Mouse (Mus musculus): ENCODE data around the gene Olfr1307. TPM values are rescaled to one million over a fixed set of nuclear protein-coding genes. Genes with fewer than 3 reads are reported as not detected.

Olfr1307 gene
- not detected in 2 replicates for polyA plus RNA-seq (2015; fragmentation: Nextera tagmentation; extraction: Ambion mirVana)

DNA sequence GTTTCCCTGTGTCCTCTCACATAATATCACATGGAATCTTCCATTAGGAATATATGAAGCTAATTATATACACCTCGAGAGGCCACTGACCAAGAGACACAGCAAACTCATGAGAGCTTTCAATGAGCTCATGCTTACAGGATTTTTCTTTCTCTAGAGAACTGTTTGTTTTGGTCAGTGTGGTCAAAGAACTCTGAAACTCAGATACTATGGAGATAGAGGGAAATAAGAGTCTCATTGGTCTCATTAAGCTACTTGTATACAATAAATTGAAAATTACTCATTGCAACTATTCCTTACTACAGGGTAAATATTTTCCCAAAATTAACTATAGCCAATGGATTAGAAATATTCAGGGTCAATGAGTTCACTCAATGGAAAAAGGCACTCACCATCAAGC is at the start of gene Olfr1307:
TSS of gene Olfr1307 (minus strand) at position 101 of the 400 bp plus-strand sequence.
- Histone ChIP-seq H3K9ac (ENCODE audit: low read depth, low read length) (no peak within 1 kb of the TSS), H3K27ac (ENCODE audit: low read length) (no peak within 1 kb of the TSS), H3K9me3 (replicated peaks; ENCODE audit: control insufficient read depth, low read length, poor library complexity, severe bottlenecking) (no peaks in the 10 kb centered on the region), H3K36me3 (ENCODE audit: control insufficient read depth, insufficient read depth, low read length) (no peaks in the 10 kb centered on the region), H3K27me3 (ENCODE audit: control insufficient read depth, insufficient read depth, low read depth, low read length) (no peaks in the 10 kb centered on the region), H3K4me2 (ENCODE audit: low read length) (no peak within 1 kb of the TSS), H3K4me3 (ENCODE audit: low read depth, low read length) (no peak within 1 kb of the TSS), H3K4me1 (ENCODE audit: control insufficient read depth, insufficient read depth, low read length) (no peaks in the 10 kb centered on the region)
- no peak for ATAC-seq
- WGBS, result 70% methylated on average over 1 of the region's 1 CpGs

DNA sequence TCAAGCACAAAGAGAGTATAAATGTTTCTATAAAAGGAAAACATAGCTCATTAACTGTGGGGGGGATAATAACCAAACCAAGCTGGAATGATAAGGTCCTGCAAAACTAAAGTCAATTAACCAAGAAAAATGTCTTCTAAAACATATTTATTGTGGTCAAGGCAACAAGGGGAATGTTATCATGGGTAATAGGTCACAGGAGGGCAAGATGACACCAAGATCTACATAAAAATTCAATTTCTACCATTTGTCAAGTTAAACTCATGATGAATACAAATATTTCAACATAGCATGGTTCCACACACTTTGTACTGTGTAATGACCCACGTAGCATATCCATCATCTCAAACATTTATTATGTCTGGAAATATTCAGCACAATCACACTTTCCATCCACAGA is 40.9 kb upstream of the Olfr1307 start, which contains the start of gene Olfr1309:
TSS of gene Olfr1309 (minus strand) at position 101 of the 400 bp plus-strand sequence.
- Histone ChIP-seq H3K9me3 (replicated peaks; ENCODE audit: control insufficient read depth, low read length, poor library complexity, severe bottlenecking) (no peaks in the 10 kb centered on the region), H3K4me3 (ENCODE audit: low read depth, low read length) (no peak within 1 kb of the TSS), H3K4me2 (ENCODE audit: low read length) (no peak within 1 kb of the TSS), H3K27ac (ENCODE audit: low read length) (no peak within 1 kb of the TSS), H3K36me3 (ENCODE audit: control insufficient read depth, insufficient read depth, low read length) (no peaks in the 10 kb centered on the region), H3K27me3 (ENCODE audit: control insufficient read depth, insufficient read depth, low read depth, low read length) (no peaks in the 10 kb centered on the region), H3K9ac (ENCODE audit: low read depth, low read length) (no peak within 1 kb of the TSS), H3K4me1 (ENCODE audit: control insufficient read depth, insufficient read depth, low read length) (no peaks in the 10 kb centered on the region)
- WGBS, result 69% methylated on average over 1 of the region's 1 CpGs
- ATAC-seq, result no peak

DNA sequence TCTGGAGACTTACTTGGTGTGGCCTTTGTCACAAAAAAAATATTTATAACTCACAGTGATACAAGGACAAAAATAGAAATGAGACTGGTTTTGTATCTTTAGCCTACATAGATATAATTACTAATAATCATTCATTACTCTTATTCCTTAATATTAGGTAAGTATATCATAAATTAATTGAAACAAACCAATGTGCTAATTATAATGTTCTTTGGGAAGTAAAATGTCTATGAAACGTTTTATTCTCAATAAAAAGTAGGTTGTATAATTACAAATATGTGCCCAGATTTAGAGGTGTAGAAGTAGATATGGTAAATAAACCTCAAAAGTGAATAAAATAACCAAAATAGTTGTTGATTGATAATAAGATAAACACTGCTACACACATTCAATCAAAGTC is 15.6 kb upstream of the Olfr1307 start, which contains the start of gene Olfr1308:
TSS of gene Olfr1308 (minus strand) at position 101 of the 400 bp plus-strand sequence.
- Histone ChIP-seq H3K4me2 (ENCODE audit: low read length) (no peak within 1 kb of the TSS), H3K4me3 (ENCODE audit: low read depth, low read length) (no peak within 1 kb of the TSS), H3K36me3 (ENCODE audit: control insufficient read depth, insufficient read depth, low read length) (no peaks in the 10 kb centered on the region), H3K4me1 (ENCODE audit: control insufficient read depth, insufficient read depth, low read length) (no peaks in the 10 kb centered on the region), H3K9ac (ENCODE audit: low read depth, low read length) (no peak within 1 kb of the TSS), H3K27ac (ENCODE audit: low read length) (no peak within 1 kb of the TSS), H3K9me3 (replicated peaks; ENCODE audit: control insufficient read depth, low read length, poor library complexity, severe bottlenecking) (no peaks in the 10 kb centered on the region), H3K27me3 (ENCODE audit: control insufficient read depth, insufficient read depth, low read depth, low read length) (no peaks in the 10 kb centered on the region)
- WGBS, result 70% methylated on average over 1 of the region's 1 CpGs
- ATAC-seq, result no peak

DNA sequence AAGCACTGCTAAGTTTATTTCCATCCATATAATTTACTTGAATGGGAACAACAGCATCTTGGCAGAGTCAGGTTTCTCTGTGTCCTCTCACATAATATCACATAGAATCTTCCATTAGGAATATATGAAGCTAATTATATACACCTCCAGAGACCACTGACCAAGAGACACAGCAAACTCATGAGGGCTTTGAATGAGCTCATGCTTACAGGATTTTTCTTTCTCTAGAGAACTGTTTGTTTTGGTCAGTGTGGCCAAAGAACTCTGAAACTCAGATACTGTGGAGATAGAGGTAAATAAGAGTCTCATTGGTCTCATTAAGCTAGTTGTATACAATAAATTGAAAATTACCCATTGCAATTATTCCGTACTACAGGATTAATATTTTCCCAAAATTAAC is 33.1 kb downstream of the Olfr1307 start, which contains the start of gene Olfr1306:
TSS of gene Olfr1306 (minus strand) at position 101 of the 400 bp plus-strand sequence.
- Histone ChIP-seq H3K4me1 (ENCODE audit: control insufficient read depth, insufficient read depth, low read length) (no peaks in the 10 kb centered on the region), H3K36me3 (ENCODE audit: control insufficient read depth, insufficient read depth, low read length) (no peaks in the 10 kb centered on the region), H3K27ac (ENCODE audit: low read length) (no peak within 1 kb of the TSS), H3K4me2 (ENCODE audit: low read length) (no peak within 1 kb of the TSS), H3K9ac (ENCODE audit: low read depth, low read length) (no peak within 1 kb of the TSS), H3K27me3 (ENCODE audit: control insufficient read depth, insufficient read depth, low read depth, low read length) (no peaks in the 10 kb centered on the region), H3K9me3 (replicated peaks; ENCODE audit: control insufficient read depth, low read length, poor library complexity, severe bottlenecking) (no peaks in the 10 kb centered on the region), H3K4me3 (ENCODE audit: low read depth, low read length) (no peak within 1 kb of the TSS)
- ATAC-seq, result no peak
- 88% methylated on average over 1 of the region's 1 CpGs for WGBS

Other genes starting within 250 kb of the Olfr1307 start
- not detected in 2 replicates for gene Olfr1301, start 198.4 kb downstream of the Olfr1307 start, polyA plus RNA-seq (2015; fragmentation: Nextera tagmentation; extraction: Ambion mirVana)
- gene Olfr1302, start 172.0 kb downstream of the Olfr1307 start, polyA plus RNA-seq (2015; fragmentation: Nextera tagmentation; extraction: Ambion mirVana), result not detected in 2 replicates
- gene Olfr1303, start 129.1 kb downstream of the Olfr1307 start, polyA plus RNA-seq (2015; fragmentation: Nextera tagmentation; extraction: Ambion mirVana), result not detected in 2 replicates
- gene Olfr1305, start 72.3 kb downstream of the Olfr1307 start, polyA plus RNA-seq (2015; fragmentation: Nextera tagmentation; extraction: Ambion mirVana), result not detected in 2 replicates
- not detected in 2 replicates for gene Olfr1306, start 33.2 kb downstream of the Olfr1307 start, polyA plus RNA-seq (2015; fragmentation: Nextera tagmentation; extraction: Ambion mirVana)
- not detected in 2 replicates for gene Olfr1308, start 15.5 kb upstream of the Olfr1307 start, polyA plus RNA-seq (2015; fragmentation: Nextera tagmentation; extraction: Ambion mirVana)
- gene Olfr1309, start 40.8 kb upstream of the Olfr1307 start, polyA plus RNA-seq (2015; fragmentation: Nextera tagmentation; extraction: Ambion mirVana), result not detected in 2 replicates
- not detected in 2 replicates for gene Olfr1310, start 63.3 kb upstream of the Olfr1307 start, polyA plus RNA-seq (2015; fragmentation: Nextera tagmentation; extraction: Ambion mirVana)
- gene Olfr1311, start 75.0 kb upstream of the Olfr1307 start, polyA plus RNA-seq (2015; fragmentation: Nextera tagmentation; extraction: Ambion mirVana), result not detected in 2 replicates
- gene Olfr1312, start 100.8 kb upstream of the Olfr1307 start, polyA plus RNA-seq (2015; fragmentation: Nextera tagmentation; extraction: Ambion mirVana), result not detected in 2 replicates
- not detected in 2 replicates for gene Olfr1313, start 128.4 kb upstream of the Olfr1307 start, polyA plus RNA-seq (2015; fragmentation: Nextera tagmentation; extraction: Ambion mirVana)
- not detected in 2 replicates for gene Olfr1314, start 147.3 kb upstream of the Olfr1307 start, polyA plus RNA-seq (2015; fragmentation: Nextera tagmentation; extraction: Ambion mirVana)
- not detected in 2 replicates for gene Olfr1315-ps1, start 166.0 kb upstream of the Olfr1307 start, polyA plus RNA-seq (2015; fragmentation: Nextera tagmentation; extraction: Ambion mirVana)
- gene Olfr1316, start 185.5 kb upstream of the Olfr1307 start, polyA plus RNA-seq (2015; fragmentation: Nextera tagmentation; extraction: Ambion mirVana), result not detected in 2 replicates
- gene Olfr1317, start 190.9 kb upstream of the Olfr1307 start, polyA plus RNA-seq (2015; fragmentation: Nextera tagmentation; extraction: Ambion mirVana), result not detected in 2 replicates
- 0.08 TPM in 1 of 2 replicates, not detected in the other for gene Olfr1318, start 204.8 kb upstream of the Olfr1307 start, polyA plus RNA-seq (2015; fragmentation: Nextera tagmentation; extraction: Ambion mirVana)